Mouse (Mus musculus) limb, embryonic 14.5 days (tissue): ENCODE results near the gene Zfp523. TPM values are rescaled to one million over a fixed set of nuclear protein-coding genes. Genes with fewer than 3 reads are reported as not detected.

Experiments
- ATAC-seq: fragments of 200-750 bp; cut with Nextera tagmentation; 2 replicates; pipeline ENCODE4 v1.8.0; 2017; ENCODE audit warnings: low read depth, moderate number of reproducible peaks, moderate TSS enrichment; ENCODE audit not compliant: low FRiP score
- DNase-seq: peaks from one replicate; pipeline ENCODE4 v3.0.0-alpha.2; 2015; ENCODE audit warnings: low spot score
- H3K27ac ChIP-seq: fragments of 300-500 bp; sonication (generic); replicated peaks from 2 replicates; pipeline ENCODE4 v1.5.1; 2014; ENCODE audit warnings: low read depth, mild to moderate bottlenecking, low read length, moderate library complexity, mixed read lengths
- H3K27me3 ChIP-seq: fragments of 300-500 bp; sonication (generic); 2 replicates; pipeline ENCODE4 v1.6.1; 2014; ENCODE audit warnings: low read length, mixed read lengths; ENCODE audit not compliant: control insufficient read depth, insufficient read depth
- H3K36me3 ChIP-seq: fragments of 300-500 bp; sonication (generic); 2 replicates; pipeline ENCODE4 v1.6.1; 2014; ENCODE audit warnings: mild to moderate bottlenecking, low read length, moderate library complexity, mixed read lengths; ENCODE audit not compliant: control insufficient read depth, insufficient read depth
- H3K4me1 ChIP-seq: fragments of 300-500 bp; sonication (generic); 2 replicates; pipeline ENCODE4 v1.6.1; 2014; ENCODE audit warnings: antibody characterized with exemption, low read length, mixed read lengths; ENCODE audit not compliant: control insufficient read depth, insufficient read depth
- H3K4me2 ChIP-seq: fragments of 300-500 bp; sonication (generic); replicated peaks from 2 replicates; pipeline ENCODE4 v1.6.1; 2014; ENCODE audit warnings: low read depth, mild to moderate bottlenecking, low read length, moderate library complexity; ENCODE audit not compliant: severe bottlenecking
- H3K4me3 ChIP-seq: fragments of 300-500 bp; sonication (generic); replicated peaks from 2 replicates; pipeline ENCODE4 v1.5.1; 2014; ENCODE audit warnings: low read length
- H3K9ac ChIP-seq: fragments of 300-500 bp; sonication (generic); 2 replicates; pipeline ENCODE4 v1.6.1; 2014; ENCODE audit warnings: mild to moderate bottlenecking, low read depth, low read length, moderate library complexity; ENCODE audit not compliant: severe bottlenecking
- H3K9me3 ChIP-seq: fragments of 300-500 bp; sonication (generic); 2 replicates; pipeline ENCODE4 v1.6.1; 2016; ENCODE audit warnings: low read length; ENCODE audit not compliant: control insufficient read depth
- POLR2A ChIP-seq: fragments of 200-500 bp; IDR thresholded peaks from 2 replicates; pipeline ENCODE4 v1.8.0; 2012; ENCODE audit warnings: inconsistent platforms, mild to moderate bottlenecking, moderate library complexity, borderline replicate concordance; ENCODE audit not compliant: insufficient read depth, insufficient read length; ENCODE audit errors: extremely low read depth
- WGBS: fragments of 180-500 bp; shearing (Covaris S2); extraction: QIAGEN DNeasy Blood & Tissue Kit; methylation state at CpG from one replicate; pipeline ENCODE4 v1.1.7; 2014; 5-methylcytosine and 5-hydroxymethylcytosine counted together
- polyA plus RNA-seq, 2 experiments: library from polyadenylated mRNA; depleted of rRNA in 1 of 2; stranded (reverse) in 1 of 2; unstranded in 1 of 2; fragments of >200 nt; fragmentation: Nextera tagmentation in 1 of 2; extraction: Ambion mirVana in 1 of 2; gene quantifications; 2 replicates each; pipeline versions ENCODE4 v1.2.1 to v1.2.3; 2012 to 2014

Zfp523 gene
- polyA plus RNA-seq, 2 experiments, result 37.5 to 79.1 TPM

DNA sequence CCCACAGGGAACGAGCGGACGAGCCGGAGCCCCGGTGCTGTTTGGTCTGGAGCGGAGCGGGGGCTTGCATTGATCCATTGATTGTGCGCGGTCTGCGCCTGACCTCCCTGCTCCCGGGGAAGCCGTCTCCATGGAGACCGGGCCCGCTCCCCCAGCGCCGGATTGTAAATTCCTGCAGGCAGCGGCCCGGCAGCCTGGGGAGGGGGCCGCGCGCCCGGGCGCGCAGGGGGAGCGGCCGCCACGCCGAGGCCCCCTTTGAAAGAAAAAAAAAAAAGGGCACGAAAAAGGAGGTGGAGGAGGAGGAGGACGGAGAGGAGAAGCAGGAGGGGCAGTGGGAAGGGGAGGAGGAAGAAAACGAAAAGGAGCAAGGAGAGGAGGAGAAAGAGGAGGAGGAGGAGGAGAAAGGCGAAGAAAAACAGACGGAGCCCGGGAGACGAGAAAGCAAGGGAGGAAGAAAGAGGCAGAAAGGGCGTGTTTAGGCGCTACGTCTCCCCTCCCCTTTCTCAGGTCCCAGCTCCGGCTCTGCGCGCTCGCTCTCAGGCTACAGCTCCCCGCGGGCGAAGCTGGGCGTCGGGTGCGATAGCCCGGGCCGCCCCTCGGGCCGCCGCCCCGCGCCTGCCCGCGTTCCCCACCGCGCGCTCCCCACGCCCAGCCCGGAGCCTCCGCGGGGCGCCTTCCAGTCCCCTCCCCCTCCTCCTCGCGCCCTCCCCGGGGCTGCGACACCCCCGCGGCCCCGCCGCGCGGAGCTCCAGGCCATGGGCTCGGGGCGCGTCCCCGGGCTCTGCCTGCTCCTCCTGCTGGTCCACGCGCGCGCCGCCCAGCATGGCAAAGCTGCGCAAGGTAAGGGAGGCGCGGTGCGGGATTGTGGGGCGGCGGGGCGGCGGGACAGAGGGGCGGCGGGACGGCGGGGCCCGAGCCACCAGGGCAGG lies 34.9 kb upstream of the Zfp523 start, which contains the start of gene Scube3:
Scube3 (plus strand) TSS at position 371 of the 929 bp plus-strand sequence.
- peak within 1 kb of the TSS; percentile 77 for H3K4me3 ChIP-seq
- under 1% methylated on average over 54 of the region's 97 CpGs for WGBS
- H3K4me1 ChIP-seq, result peaks cover 46% of the 10 kb centered on the region
- H3K4me2 ChIP-seq, result peak within 1 kb of the TSS; percentile 93
- peak; percentile 73 for DNase-seq
- H3K27me3 ChIP-seq, result no peaks in the 10 kb centered on the region
- H3K9ac ChIP-seq, result peak within 1 kb of the TSS; percentile 83
- ATAC-seq, result peak; percentile 56; the same call in 1 of the 2 replicates
- peak within 1 kb of the TSS; percentile 83 for H3K27ac ChIP-seq
- no peaks in the 10 kb centered on the region for H3K9me3 ChIP-seq
- 0 out of 2 replicates have a peak, but pooled peaks have one; percentile 28 for TF ChIP-seq POLR2A
- H3K36me3 ChIP-seq, result no peaks in the 10 kb centered on the region

DNA sequence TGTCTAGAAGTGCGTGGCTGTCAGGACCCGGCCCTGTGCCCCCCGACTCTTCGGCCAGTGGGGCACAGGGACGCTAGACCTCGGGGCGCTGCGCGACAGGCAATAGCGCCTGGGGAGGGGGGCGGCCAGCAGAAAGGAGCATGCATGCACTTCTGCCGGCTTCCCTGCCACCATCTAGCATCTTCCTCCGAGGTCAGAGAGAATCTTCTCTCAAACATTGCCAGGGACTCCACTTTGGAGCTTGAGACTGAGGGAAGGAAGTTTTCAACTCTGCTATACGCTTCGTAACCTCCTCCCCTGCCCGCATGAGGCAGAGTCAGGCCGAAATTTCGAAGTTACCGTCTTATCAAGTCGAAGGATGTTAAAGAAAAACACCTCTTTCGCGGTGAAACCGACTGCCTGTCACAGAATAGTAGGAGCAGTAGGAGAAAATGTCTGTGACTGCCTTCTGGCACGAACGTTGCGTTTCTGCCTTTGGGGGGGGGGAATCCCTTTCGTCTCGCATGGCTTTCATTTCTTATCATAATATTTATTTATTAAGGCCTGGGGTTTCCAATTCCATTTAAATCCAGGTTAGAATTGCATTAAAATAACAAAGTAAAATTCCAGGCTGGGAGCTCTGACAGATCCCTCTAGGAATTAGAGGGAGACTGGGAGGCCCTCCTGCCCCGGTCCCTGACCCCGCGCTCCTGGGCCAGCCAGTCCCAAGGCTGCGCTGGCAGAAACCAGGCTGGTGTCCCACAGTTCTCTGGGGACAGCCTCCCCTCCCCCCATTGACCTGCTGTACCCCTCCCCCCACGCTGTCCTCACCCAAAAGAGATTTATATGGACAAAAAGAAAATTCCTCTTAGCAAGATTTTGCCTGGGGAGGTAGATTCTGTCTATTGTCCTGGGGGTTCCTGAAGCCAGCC lies 34.0 kb upstream of the Zfp523 start:
- DNase-seq, result peak; percentile 33
- H3K9ac ChIP-seq, result peak overlapping the region; percentile 83
- no peak for TF ChIP-seq POLR2A
- peaks cover 50% of the 10 kb centered on the region for H3K4me1 ChIP-seq
- ATAC-seq, result no peak
- H3K36me3 ChIP-seq, result no peaks in the 10 kb centered on the region
- no peaks in the 10 kb centered on the region for H3K27me3 ChIP-seq
- H3K4me2 ChIP-seq, result peak overlapping the region; percentile 93
- H3K9me3 ChIP-seq, result no peaks in the 10 kb centered on the region
- WGBS, result under 1% methylated on average over 29 of the region's 33 CpGs
- peak overlapping the region; percentile 83 for H3K27ac ChIP-seq
- H3K4me3 ChIP-seq, result peak overlapping the region; percentile 77

DNA sequence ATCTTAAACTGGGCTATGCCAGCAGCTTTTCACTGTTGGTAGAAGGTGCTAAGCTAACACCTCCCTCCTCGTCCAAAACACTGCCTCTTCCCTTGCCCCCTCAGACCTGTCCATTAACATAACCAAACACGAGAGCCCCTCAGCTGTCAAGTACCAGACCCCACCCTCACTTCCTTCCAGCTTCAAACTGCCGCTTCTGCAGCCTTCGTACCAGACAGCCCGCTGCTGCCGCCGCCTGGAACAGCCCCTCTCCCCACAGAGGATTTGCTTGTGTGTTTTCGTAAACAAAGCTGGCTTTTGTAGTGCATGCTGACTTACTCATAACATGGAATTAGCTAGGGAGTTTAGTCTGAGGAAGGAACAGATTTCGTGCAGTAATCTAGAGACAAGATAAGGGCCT lies 33.2 kb upstream of the Zfp523 start:
- DNase-seq, result no peak
- Histone ChIP-seq H3K36me3 (no peaks in the 10 kb centered on the region), H3K9me3 (no peaks in the 10 kb centered on the region), H3K27ac (no peak overlapping the region), H3K4me2 (peak overlapping the region; percentile 93), H3K4me1 (peaks cover 50% of the 10 kb centered on the region), H3K4me3 (peak overlapping the region; percentile 77), H3K27me3 (no peaks in the 10 kb centered on the region), H3K9ac (peak overlapping the region; percentile 21)
- ATAC-seq, result no peak
- no peak for TF ChIP-seq POLR2A
- 4% methylated on average over 9 of the region's 9 CpGs for WGBS

DNA sequence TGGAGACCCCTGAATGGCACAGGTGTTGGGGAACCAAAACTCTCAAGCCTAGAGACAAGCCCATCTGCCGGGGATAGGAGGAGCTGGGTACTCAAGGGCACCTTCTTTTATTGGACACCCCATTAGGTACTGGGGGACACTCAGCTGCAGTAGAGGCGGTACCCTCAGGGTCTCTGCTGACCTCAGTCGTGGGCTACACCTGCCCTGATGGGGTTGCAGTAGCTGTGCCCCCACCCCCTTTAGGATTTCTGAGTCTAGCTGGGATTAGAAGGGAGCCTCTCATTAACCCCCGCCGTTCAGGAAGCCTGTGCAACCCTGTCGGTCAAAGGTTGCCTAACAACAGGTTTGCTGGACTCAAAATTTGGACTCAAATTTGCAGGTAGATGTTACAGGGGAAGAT lies 32.7 kb upstream of the Zfp523 start:
- DNase-seq (no peak), ATAC-seq (no peak)
- Histone ChIP-seq H3K9ac (peak overlapping the region; percentile 21; the same call in 1 of the 2 replicates), H3K4me2 (peak overlapping the region; percentile 93), H3K27ac (no peak overlapping the region), H3K4me3 (peak overlapping the region; percentile 77), H3K27me3 (no peaks in the 10 kb centered on the region), H3K4me1 (peaks cover 54% of the 10 kb centered on the region), H3K36me3 (no peaks in the 10 kb centered on the region), H3K9me3 (no peaks in the 10 kb centered on the region)
- no peak for TF ChIP-seq POLR2A
- WGBS, result 19% methylated on average over 6 of the region's 6 CpGs

DNA sequence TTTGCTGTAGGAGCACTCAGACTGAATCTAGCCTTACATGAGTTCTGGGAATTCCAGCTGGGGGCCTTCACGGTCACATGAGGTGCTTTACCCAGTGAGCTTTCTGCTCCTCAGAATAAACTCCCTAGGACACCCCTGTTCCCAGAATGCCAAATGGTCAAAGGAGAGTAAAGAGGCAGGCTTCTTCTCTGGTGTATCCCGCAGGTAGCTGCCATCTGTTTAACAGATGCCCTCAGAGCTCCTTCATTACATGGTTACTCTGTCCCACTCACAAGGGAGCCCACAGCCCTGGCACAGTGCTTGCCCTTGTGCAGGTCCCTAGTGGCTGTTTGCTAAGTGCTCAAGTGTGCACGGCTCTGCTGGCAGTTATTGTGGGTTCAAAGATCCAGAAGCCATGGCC lies 28.6 kb upstream of the Zfp523 start:
- H3K4me1 ChIP-seq, result peaks cover 51% of the 10 kb centered on the region
- WGBS, result 49% methylated on average over 3 of the region's 3 CpGs
- H3K4me3 ChIP-seq, result no peak overlapping the region
- no peak overlapping the region for H3K4me2 ChIP-seq
- H3K27ac ChIP-seq, result no peak overlapping the region
- ATAC-seq (no peak), DNase-seq (no peak)
- H3K36me3 ChIP-seq, result peaks cover 3% of the 10 kb centered on the region; the same call in 1 of the 2 replicates
- no peak overlapping the region for H3K9ac ChIP-seq
- TF ChIP-seq POLR2A, result no peak
- no peaks in the 10 kb centered on the region for H3K27me3 ChIP-seq
- no peaks in the 10 kb centered on the region for H3K9me3 ChIP-seq
